31 mouse cellular contexts compared by ENCODE assay signal in genomic region chr17:25308346-25308745, GRCm38 (mm10). TPM values are rescaled to one million over a fixed set of nuclear protein-coding genes. Genes with fewer than 3 reads are reported as not detected.
"Had no signal": no experiment of that assay in that cellular context is flagged by ENCODE, and none has a peak within 500 bp of the region (broad histone marks: within the 10 kb centered on the region; RNA-seq: fewer than 3 reads in every experiment).

Prss28 (plus strand) TSS chr17:25308646.

- H3K4me3 ChIP-seq: embryonic facial prominence, embryonic 10.5 days; embryonic facial prominence, embryonic 12.5 days; embryonic facial prominence, embryonic 13.5 days; embryonic facial prominence, embryonic 15.5 days; erythroblast, embryonic 14.5 days; forebrain, embryonic 10.5 days; forebrain, embryonic 12.5 days; forebrain, embryonic 13.5 days; forebrain, embryonic 15.5 days; gastrocnemius, adult 2 months; heart, adult 2 months had no signal

- DNase-seq: cerebellum, adult 9-10 months; cerebellum, adult 9-11 months; cerebellum, postnatal 10 days; cerebellum, postnatal 14 days; cerebellum, postnatal 25 days; cerebellum, postnatal 36 days; embryo, embryonic 11 days; forebrain, postnatal 0 days; gastrocnemius, adult 2 months; gastrocnemius, postnatal 10 days; gastrocnemius, postnatal 14 days; gastrocnemius, postnatal 25 days; gastrocnemius, postnatal 36 days; heart, adult 11 months; heart, adult 18-20 months; heart, adult 2 months had no signal

- H3K27ac ChIP-seq: embryonic facial prominence, embryonic 10.5 days; embryonic facial prominence, embryonic 12.5 days; embryonic facial prominence, embryonic 13.5 days; embryonic facial prominence, embryonic 15.5 days; forebrain, embryonic 10.5 days; forebrain, embryonic 12.5 days; forebrain, embryonic 13.5 days; forebrain, embryonic 15.5 days; gastrocnemius, adult 2 months; heart, adult 2 months had no signal

RNA-seq across cellular contexts. Expression of gene Prss28, which starts in this region (rescaled TPM):
- total RNA-seq: common myeloid progenitor, adult 5-6 weeks; forebrain, postnatal 0 days; gastrocnemius, adult 18-20 months; gastrocnemius, adult 2 months; gastrocnemius, adult 8-10 months; gastrocnemius, postnatal 10 days; gastrocnemius, postnatal 14 days; gastrocnemius, postnatal 25 days; gastrocnemius, postnatal 36 days; gastrocnemius, postnatal 4 days; granulocyte monocyte progenitor cell, adult 5-6 weeks; heart, adult 18-20 months; heart, adult 2 months; heart, adult 8-10 months had no signal
